Mouse (Mus musculus) limb, embryonic 14.5 days (tissue): Measurements from ENCODE around the gene 2010111I01Rik. TPM values are rescaled to one million over a fixed set of nuclear protein-coding genes. Genes with fewer than 3 reads are reported as not detected.

Source experiments
- ATAC-seq: fragments of 200-750 bp; cut with Nextera tagmentation; 2 replicates; pipeline ENCODE4 v1.8.0; 2017; ENCODE audit warnings: low read depth, moderate number of reproducible peaks, moderate TSS enrichment; ENCODE audit not compliant: low FRiP score
- DNase-seq: peaks from one replicate; pipeline ENCODE4 v3.0.0-alpha.2; 2015; ENCODE audit warnings: low spot score
- H3K27ac ChIP-seq: fragments of 300-500 bp; sonication (generic); replicated peaks from 2 replicates; pipeline ENCODE4 v1.5.1; 2014; ENCODE audit warnings: low read depth, mild to moderate bottlenecking, low read length, moderate library complexity, mixed read lengths
- H3K27me3 ChIP-seq: fragments of 300-500 bp; sonication (generic); 2 replicates; pipeline ENCODE4 v1.6.1; 2014; ENCODE audit warnings: low read length, mixed read lengths; ENCODE audit not compliant: control insufficient read depth, insufficient read depth
- H3K36me3 ChIP-seq: fragments of 300-500 bp; sonication (generic); 2 replicates; pipeline ENCODE4 v1.6.1; 2014; ENCODE audit warnings: mild to moderate bottlenecking, low read length, moderate library complexity, mixed read lengths; ENCODE audit not compliant: control insufficient read depth, insufficient read depth
- H3K4me1 ChIP-seq: fragments of 300-500 bp; sonication (generic); 2 replicates; pipeline ENCODE4 v1.6.1; 2014; ENCODE audit warnings: antibody characterized with exemption, low read length, mixed read lengths; ENCODE audit not compliant: control insufficient read depth, insufficient read depth
- H3K4me2 ChIP-seq: fragments of 300-500 bp; sonication (generic); replicated peaks from 2 replicates; pipeline ENCODE4 v1.6.1; 2014; ENCODE audit warnings: low read depth, mild to moderate bottlenecking, low read length, moderate library complexity; ENCODE audit not compliant: severe bottlenecking
- H3K4me3 ChIP-seq: fragments of 300-500 bp; sonication (generic); replicated peaks from 2 replicates; pipeline ENCODE4 v1.5.1; 2014; ENCODE audit warnings: low read length
- H3K9ac ChIP-seq: fragments of 300-500 bp; sonication (generic); 2 replicates; pipeline ENCODE4 v1.6.1; 2014; ENCODE audit warnings: mild to moderate bottlenecking, low read depth, low read length, moderate library complexity; ENCODE audit not compliant: severe bottlenecking
- H3K9me3 ChIP-seq: fragments of 300-500 bp; sonication (generic); 2 replicates; pipeline ENCODE4 v1.6.1; 2016; ENCODE audit warnings: low read length; ENCODE audit not compliant: control insufficient read depth
- POLR2A ChIP-seq: fragments of 200-500 bp; IDR thresholded peaks from 2 replicates; pipeline ENCODE4 v1.8.0; 2012; ENCODE audit warnings: inconsistent platforms, mild to moderate bottlenecking, moderate library complexity, borderline replicate concordance; ENCODE audit not compliant: insufficient read depth, insufficient read length; ENCODE audit errors: extremely low read depth
- WGBS: fragments of 180-500 bp; shearing (Covaris S2); extraction: QIAGEN DNeasy Blood & Tissue Kit; methylation state at CpG from one replicate; pipeline ENCODE4 v1.1.7; 2014; 5-methylcytosine and 5-hydroxymethylcytosine counted together
- microRNA counts: library from miRNA; unstranded; fragments of <30 nt; microRNA quantifications from one replicate; lab custom pipeline; 2016
- microRNA-seq: library from miRNA; unstranded; fragments of <30 nt; microRNA quantifications from one replicate; pipeline ENCODE4, GENCODE M21; 2016
- polyA plus RNA-seq, 2 experiments: library from polyadenylated mRNA; depleted of rRNA in 1 of 2; stranded (reverse) in 1 of 2; unstranded in 1 of 2; fragments of >200 nt; fragmentation: Nextera tagmentation in 1 of 2; extraction: Ambion mirVana in 1 of 2; gene quantifications; 2 replicates each; pipeline versions ENCODE4 v1.2.1 to v1.2.3; 2012 to 2014

Gene 2010111I01Rik
- polyA plus RNA-seq, 2 experiments: 231 to 255 TPM

- Histone ChIP-seq H3K4me3 (no peak overlapping the region), H3K4me1 (peaks cover 3% of the 10 kb centered on the region; the same call in 1 of the 2 replicates), H3K4me2 (no peak overlapping the region), H3K9me3 (no peaks in the 10 kb centered on the region), H3K36me3 (no peaks in the 10 kb centered on the region), H3K27me3 (no peaks in the 10 kb centered on the region), H3K9ac (no peak overlapping the region), H3K27ac (no peak overlapping the region)
- TF ChIP-seq POLR2A: no peak
- no peak for DNase-seq
- WGBS: 66% methylated on average over 4 of the region's 4 CpGs
- ATAC-seq: no peak
Observed at GRCm38 (mm10) chr13:63360111-63360885, 395.6 kb downstream of the 2010111I01Rik start.

- H3K4me2 ChIP-seq: no peak overlapping the region
- 80% methylated on average over 3 of the region's 3 CpGs for WGBS
- DNase-seq (no peak), ATAC-seq (no peak)
- no peaks in the 10 kb centered on the region for H3K27me3 ChIP-seq
- TF ChIP-seq POLR2A: no peak
- peaks cover 3% of the 10 kb centered on the region; the same call in 1 of the 2 replicates for H3K4me1 ChIP-seq
- no peaks in the 10 kb centered on the region for H3K9me3 ChIP-seq
- no peak overlapping the region for H3K27ac ChIP-seq
- no peak overlapping the region for H3K4me3 ChIP-seq
- H3K36me3 ChIP-seq: no peaks in the 10 kb centered on the region
- no peak overlapping the region for H3K9ac ChIP-seq
Observed at GRCm38 (mm10) chr13:63361755-63362154, 397.1 kb downstream of the 2010111I01Rik start.

- no peak overlapping the region for H3K9ac ChIP-seq
- H3K36me3 ChIP-seq: no peaks in the 10 kb centered on the region
- no peak overlapping the region for H3K27ac ChIP-seq
- H3K4me1 ChIP-seq: peaks cover 2% of the 10 kb centered on the region; the same call in 1 of the 2 replicates
- no peak overlapping the region for H3K4me3 ChIP-seq
- DNase-seq (no peak), ATAC-seq (no peak)
- TF ChIP-seq POLR2A: no peak
- no peak overlapping the region for H3K4me2 ChIP-seq
- no peaks in the 10 kb centered on the region for H3K9me3 ChIP-seq
- 82% methylated on average over 7 of the region's 7 CpGs for WGBS
- H3K27me3 ChIP-seq: no peaks in the 10 kb centered on the region
Observed at GRCm38 (mm10) chr13:63373460-63374166, 408.9 kb downstream of the 2010111I01Rik start.

MicroRNA genes within 50 kb of the gene (microRNA counts, 519-probe panel; counts per million panel counts)
- microRNA mmu-miR-23b (lab: Ali Mortazavi, UCI): 4,478 counts per million, percentile 89 among the panel's probes with 10 or more counts
- microRNA mmu-miR-24 (lab: Ali Mortazavi, UCI): 3,742 counts per million, percentile 76 among the panel's probes with 10 or more counts
- microRNA mmu-miR-27b (lab: Ali Mortazavi, UCI): 3,406 counts per million, percentile 67 among the panel's probes with 10 or more counts

Small RNA genes within 50 kb of the gene (microRNA-seq; reads per million reads assigned to microRNA genes)
- gene Mir23b (45,232 reads per million, percentile 99 among the genes with 10 or more reads in this experiment), gene Mir24-1 (not detected), gene Mir27b (5,201 reads per million, percentile 89 among the genes with 10 or more reads in this experiment), gene Mir3074-1 (not detected)

Other genes starting within 250 kb of the 2010111I01Rik start
- gene Platr25, start 204.2 kb upstream of the 2010111I01Rik start, polyA plus RNA-seq (2012; rRNA removed): 17.3 and 24.2 TPM in 2 replicates
- gene Platr25, start 204.2 kb upstream of the 2010111I01Rik start, polyA plus RNA-seq (2014; fragmentation: Nextera tagmentation; extraction: Ambion mirVana): 29.4 and 30.4 TPM in 2 replicates
- 2.7 and 6.3 TPM in 2 replicates for gene Gm5141, start 179.1 kb upstream of the 2010111I01Rik start, polyA plus RNA-seq (2012; rRNA removed)
- gene Gm5141, start 179.1 kb upstream of the 2010111I01Rik start, polyA plus RNA-seq (2014; fragmentation: Nextera tagmentation; extraction: Ambion mirVana): 9.7 and 10.6 TPM in 2 replicates
- 0.85 and 1.4 TPM in 2 replicates for gene Fbp2, start 106.5 kb upstream of the 2010111I01Rik start, polyA plus RNA-seq (2012; rRNA removed)
- 1.5 and 1.8 TPM in 2 replicates for gene Fbp2, start 106.5 kb upstream of the 2010111I01Rik start, polyA plus RNA-seq (2014; fragmentation: Nextera tagmentation; extraction: Ambion mirVana)
- 0.89 and 1.00 TPM in 2 replicates for gene Fbp1, start 76.6 kb upstream of the 2010111I01Rik start, polyA plus RNA-seq (2012; rRNA removed)
- 1.1 and 2.2 TPM in 2 replicates for gene Fbp1, start 76.6 kb upstream of the 2010111I01Rik start, polyA plus RNA-seq (2014; fragmentation: Nextera tagmentation; extraction: Ambion mirVana)